Mouse (Mus musculus) lung, embryonic 14.5 days (tissue): ENCODE data around the gene Adh4. TPM values are rescaled to one million over a fixed set of nuclear protein-coding genes. Genes with fewer than 3 reads are reported as not detected.
"Not testable (repeated sequence)": the region's sequence is repeated elsewhere in the genome, so short reads cannot be mapped to it uniquely, and the experiment has no call there.

Experiments
- ATAC-seq: fragments of 200-750 bp; cut with Nextera tagmentation; 2 replicates; pipeline ENCODE4 v1.8.0; 2017; ENCODE audit warnings: mild to moderate bottlenecking, moderate TSS enrichment, moderate library complexity; ENCODE audit not compliant: insufficient read depth
- DNase-seq: peaks from one replicate; pipeline ENCODE4 v3.0.0-alpha.2; 2015
- H3K27ac ChIP-seq: fragments of 300-500 bp; sonication (generic); 2 replicates; pipeline ENCODE4 v1.5.1; 2014; ENCODE audit warnings: low read depth, mild to moderate bottlenecking, moderate library complexity
- H3K27me3 ChIP-seq: fragments of 300-500 bp; sonication (generic); 2 replicates; pipeline ENCODE4 v1.6.1; 2014; ENCODE audit warnings: low read length, control low read depth; ENCODE audit not compliant: insufficient read depth
- H3K36me3 ChIP-seq: fragments of 300-500 bp; sonication (generic); 2 replicates; pipeline ENCODE4 v1.6.1; 2014; ENCODE audit warnings: control low read depth; ENCODE audit not compliant: insufficient read depth
- H3K4me1 ChIP-seq: fragments of 300-500 bp; sonication (generic); 2 replicates; pipeline ENCODE4 v1.6.1; 2014; ENCODE audit warnings: antibody characterized with exemption, control low read depth; ENCODE audit not compliant: insufficient read depth
- H3K4me2 ChIP-seq: fragments of 300-500 bp; sonication (generic); 2 replicates; pipeline ENCODE4 v1.6.1; 2014; ENCODE audit warnings: mild to moderate bottlenecking
- H3K4me3 ChIP-seq: fragments of 300-500 bp; sonication (generic); 2 replicates; pipeline ENCODE4 v1.5.1; 2014; ENCODE audit warnings: low read depth, low read length
- H3K9ac ChIP-seq: fragments of 300-500 bp; sonication (generic); 2 replicates; pipeline ENCODE4 v1.6.1; 2014
- H3K9me3 ChIP-seq: fragments of 300-500 bp; sonication (generic); 2 replicates; pipeline ENCODE4 v1.6.1; 2016; ENCODE audit warnings: low read depth, low read length, control low read depth
- CTCF ChIP-seq: IDR thresholded peaks from 2 replicates; pipeline ENCODE4 v1.5.1; 2016; ENCODE audit warnings: antibody characterized with exemption, low read depth
- WGBS: fragments of 180-500 bp; shearing (Covaris S2); extraction: QIAGEN DNeasy Blood & Tissue Kit; methylation state at CpG from one replicate; pipeline ENCODE4 v1.1.7; 2014; 5-methylcytosine and 5-hydroxymethylcytosine counted together
- polyA plus RNA-seq: library from polyadenylated mRNA; unstranded; fragments of >200 nt; fragmentation: Nextera tagmentation; extraction: Ambion mirVana; gene quantifications from 2 replicates; pipeline ENCODE4 v1.2.1, GENCODE M21; 2014

The Adh4 gene
- polyA plus RNA-seq, 1 experiment from 2014 or later, result not detected

GRCm38 (mm10) chr3:138461832-138462231, 46.6 kb downstream of the Adh4 start:
- no peak for ATAC-seq
- no peaks in the 10 kb centered on the region for H3K4me1 ChIP-seq
- WGBS, result 89% methylated on average over 3 of the region's 3 CpGs
- H3K27me3 ChIP-seq, result no peaks in the 10 kb centered on the region
- H3K9ac ChIP-seq, result no peak overlapping the region
- no peak overlapping the region for H3K4me2 ChIP-seq
- DNase-seq, result no peak
- no peak overlapping the region for H3K4me3 ChIP-seq
- no peaks in the 10 kb centered on the region for H3K9me3 ChIP-seq
- no peak overlapping the region for H3K27ac ChIP-seq
- no peak for TF ChIP-seq CTCF
- peaks cover 89% of the 10 kb centered on the region for H3K36me3 ChIP-seq

DNA sequence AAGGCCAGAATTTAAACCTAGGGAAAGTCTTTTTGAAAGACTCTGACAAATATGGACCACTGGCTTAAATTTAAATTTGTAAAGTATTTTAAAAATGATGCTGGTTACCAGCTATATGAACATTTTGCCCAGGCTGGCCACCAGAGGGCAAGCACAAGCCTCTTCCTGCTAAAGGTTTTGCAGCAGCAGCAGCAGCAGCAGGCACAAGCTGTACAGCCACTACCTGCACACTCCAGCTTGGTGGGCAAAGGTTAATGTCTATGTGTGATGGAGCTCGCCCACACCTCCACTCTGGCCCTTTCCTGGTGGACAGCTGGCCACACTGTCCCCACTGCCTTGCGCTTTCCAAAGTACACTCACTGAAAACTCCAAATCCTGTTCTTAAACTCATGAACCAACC, 47.9 kb downstream of the Adh4 start:
- peak; percentile 72 for TF ChIP-seq CTCF
- Histone ChIP-seq H3K27me3 (no peaks in the 10 kb centered on the region), H3K4me3 (no peak overlapping the region), H3K36me3 (peaks cover 90% of the 10 kb centered on the region), H3K4me2 (no peak overlapping the region), H3K27ac (no peak overlapping the region), H3K9ac (no peak overlapping the region), H3K9me3 (no peaks in the 10 kb centered on the region), H3K4me1 (no peaks in the 10 kb centered on the region)
- DNase-seq (peak; percentile 76), ATAC-seq (peak; percentile 57; the same call in 1 of the 2 replicates)
- 69% methylated on average over 2 of the region's 2 CpGs for WGBS

DNA sequence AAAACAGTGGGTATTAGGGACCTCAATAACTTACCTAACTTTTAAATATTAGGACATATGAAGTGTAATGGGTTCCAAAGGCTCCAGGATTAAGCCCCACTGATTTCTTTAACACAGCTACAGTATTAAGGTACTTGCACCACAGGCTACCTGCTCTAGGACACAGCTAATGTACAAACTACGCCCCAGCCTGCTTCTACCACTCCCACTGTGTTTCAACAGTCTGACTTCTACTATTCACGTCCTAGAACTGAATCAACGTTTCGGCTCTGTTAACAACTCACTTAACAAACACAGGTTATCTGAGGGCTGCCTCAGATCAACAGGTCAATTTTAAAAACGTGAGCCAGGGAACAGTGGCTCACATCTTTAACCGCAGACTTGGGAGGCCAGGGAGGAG, 48.5 kb downstream of the Adh4 start:
- 70% methylated on average over 6 of the region's 6 CpGs for WGBS
- no peak overlapping the region for H3K4me3 ChIP-seq
- ATAC-seq (no peak), DNase-seq (no peak)
- no peaks in the 10 kb centered on the region for H3K9me3 ChIP-seq
- H3K27ac ChIP-seq, result no peak overlapping the region
- no peak overlapping the region for H3K4me2 ChIP-seq
- no peaks in the 10 kb centered on the region for H3K27me3 ChIP-seq
- peaks cover 90% of the 10 kb centered on the region for H3K36me3 ChIP-seq
- TF ChIP-seq CTCF, result no peak
- H3K9ac ChIP-seq, result no peak overlapping the region
- no peaks in the 10 kb centered on the region for H3K4me1 ChIP-seq

- Histone ChIP-seq H3K9me3 (no peaks in the 10 kb centered on the region), H3K4me1 (no peaks in the 10 kb centered on the region), H3K27me3 (no peaks in the 10 kb centered on the region), H3K4me2 (no peak overlapping the region), H3K27ac (no peak overlapping the region), H3K36me3 (peaks cover 92% of the 10 kb centered on the region), H3K9ac (no peak overlapping the region), H3K4me3 (no peak overlapping the region)
- ATAC-seq (0 out of 2 replicates have a peak, but pooled peaks have one; percentile 42), DNase-seq (peak; percentile 17)
- WGBS, result 57% methylated on average over 16 of the region's 16 CpGs
- TF ChIP-seq CTCF, result no peak
These were observed 49.4 kb downstream of the Adh4 start for GRCm38 (mm10) chr3:138464573-138465147.

DNA sequence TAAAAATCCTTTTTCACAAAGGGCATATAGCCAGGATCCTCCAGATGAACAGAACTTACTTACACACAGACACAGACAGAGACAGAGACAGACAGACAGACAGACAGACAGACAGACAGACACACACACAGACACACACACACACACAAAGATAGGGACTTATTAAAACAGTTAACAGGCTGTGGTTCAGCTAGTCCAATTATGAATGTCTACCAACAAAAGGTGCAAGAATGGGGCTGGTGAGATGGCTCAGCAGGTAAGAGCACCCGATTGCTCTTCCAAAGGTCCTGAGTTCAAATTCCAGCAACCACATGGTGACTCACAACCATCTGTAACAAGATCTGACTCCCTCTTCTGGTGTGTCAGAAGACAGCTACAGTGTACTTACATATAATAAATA, 51.4 kb downstream of the Adh4 start:
- not testable (repeated sequence) for ATAC-seq, H3K27me3 ChIP-seq, H3K9ac ChIP-seq, H3K4me3 ChIP-seq, H3K4me2 ChIP-seq, DNase-seq, H3K4me1 ChIP-seq, H3K9me3 ChIP-seq, H3K27ac ChIP-seq
- peaks cover 90% of the 10 kb centered on the region for H3K36me3 ChIP-seq
- 88% methylated on average over 1 of the region's 1 CpGs for WGBS

GRCm38 (mm10) chr3:138471066-138471465, 55.8 kb downstream of the Adh4 start:
- Histone ChIP-seq H3K36me3 (peaks cover 83% of the 10 kb centered on the region), H3K4me3 (no peak overlapping the region), H3K4me2 (no peak overlapping the region), H3K4me1 (no peaks in the 10 kb centered on the region), H3K9ac (no peak overlapping the region), H3K9me3 (no peaks in the 10 kb centered on the region), H3K27ac (no peak overlapping the region), H3K27me3 (no peaks in the 10 kb centered on the region)
- 84% methylated on average over 3 of the region's 3 CpGs for WGBS
- ATAC-seq (no peak), DNase-seq (no peak)
- no peak for TF ChIP-seq CTCF

GRCm38 (mm10) chr3:138479489-138479888, 64.2 kb downstream of the Adh4 start:
- 93% methylated on average over 8 of the region's 8 CpGs for whole genome bisulfite sequencing
- Histone ChIP-seq H3K27ac (no peak overlapping the region), H3K27me3 (no peaks in the 10 kb centered on the region), H3K4me1 (no peaks in the 10 kb centered on the region), H3K4me3 (no peak overlapping the region), H3K9me3 (no peaks in the 10 kb centered on the region), H3K9ac (no peak overlapping the region), H3K36me3 (peaks cover 54% of the 10 kb centered on the region), H3K4me2 (no peak overlapping the region)
- DNase-seq, result no peak
- no peak for TF ChIP-seq CTCF
- no peak for ATAC-seq

Other genes starting within 250 kb of the Adh4 start
- 0.37 TPM in 1 of 2 replicates, not detected in the other for gene 4930579F01Rik, start 221.6 kb upstream of the Adh4 start, polyA plus RNA-seq
- 0.30 and 0.55 TPM in 2 replicates for gene Adh7, start 197.7 kb upstream of the Adh4 start, polyA plus RNA-seq
- 883 and 968 TPM in 2 replicates for gene Adh1, start 154.5 kb upstream of the Adh4 start, polyA plus RNA-seq
- gene Adh6a, start 102.2 kb upstream of the Adh4 start, polyA plus RNA-seq, result 0.14 and 0.62 TPM in 2 replicates
- 0.30 TPM in 1 of 2 replicates, not detected in the other for gene Adh6b, start 73.7 kb upstream of the Adh4 start, polyA plus RNA-seq
- 274 and 275 TPM in 2 replicates for gene Adh5, start 27.6 kb downstream of the Adh4 start, polyA plus RNA-seq
- gene Metap1, start 74.0 kb downstream of the Adh4 start, polyA plus RNA-seq, result 58.0 and 60.9 TPM in 2 replicates
- 405 and 425 TPM in 2 replicates for gene Eif4e, start 110.7 kb downstream of the Adh4 start, polyA plus RNA-seq